Mouse (Mus musculus): ENCODE measurements at regions not wholly inside any gene's neighbourhood (a gene's known extent, or its start where the extent isn't known, plus 50 kb on each side); places are given as distances from the start of the nearest gene placed in this dataset.

DNA sequence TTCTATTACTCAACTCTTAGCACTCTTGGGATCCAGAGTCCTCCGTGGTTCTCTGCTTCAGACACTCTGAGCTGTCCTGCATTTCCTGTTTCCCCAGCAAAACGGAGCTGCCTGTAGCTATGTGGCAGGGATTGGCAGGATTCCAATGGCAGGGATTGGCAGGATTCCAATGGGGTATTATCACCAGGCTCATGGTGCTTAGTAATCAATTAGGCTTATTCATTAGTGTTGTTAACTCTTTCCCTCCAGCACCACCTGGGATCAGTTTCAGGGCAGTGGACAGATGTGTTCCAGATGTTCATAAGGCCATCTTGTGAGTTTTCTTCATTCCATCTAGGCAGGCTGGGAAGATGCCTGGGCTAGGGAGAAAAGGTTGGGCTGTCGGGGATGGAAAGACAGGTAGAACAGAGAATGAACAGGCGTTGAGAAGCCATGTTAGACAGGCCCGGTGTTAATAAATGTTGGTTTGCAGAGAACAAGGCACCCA is 163.5 kb downstream of the Emp1 start:
- DNase-seq: peak; percentile 13 to 29

DNA sequence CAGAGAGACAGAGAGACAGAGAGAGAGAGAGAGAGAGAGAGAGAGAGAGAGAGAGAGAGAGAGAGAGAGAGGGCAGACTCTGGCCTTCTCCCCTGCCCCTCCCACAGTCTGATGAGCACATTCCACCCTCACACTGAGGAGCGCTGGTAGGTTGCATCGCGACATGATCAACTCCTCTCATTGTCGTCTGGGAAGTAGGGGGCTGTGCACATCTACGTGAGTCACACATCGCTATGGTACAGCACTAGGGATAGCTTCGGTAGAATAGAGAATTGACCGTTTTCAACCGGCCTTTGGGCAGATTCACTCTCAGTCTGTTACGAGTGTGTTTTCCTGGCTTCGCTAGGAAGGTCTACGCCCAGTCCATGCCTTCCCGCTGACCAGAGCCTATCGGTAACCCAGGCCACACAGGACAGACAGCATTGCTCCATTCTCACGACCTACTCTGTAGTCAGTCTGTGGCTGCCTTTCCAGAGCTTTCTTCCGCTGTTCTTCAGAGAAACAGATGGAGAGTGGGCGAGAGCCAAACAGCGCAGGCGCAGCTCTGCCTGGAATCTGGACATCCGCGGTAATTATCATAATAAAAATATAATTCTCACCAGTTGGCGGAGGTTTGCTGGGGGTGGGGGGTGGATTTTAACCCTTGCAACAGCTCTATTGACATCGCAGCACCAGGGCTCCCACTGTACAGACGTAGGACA is 164.3 kb downstream of the Emp1 start:
- DNase-seq: no peak

DNA sequence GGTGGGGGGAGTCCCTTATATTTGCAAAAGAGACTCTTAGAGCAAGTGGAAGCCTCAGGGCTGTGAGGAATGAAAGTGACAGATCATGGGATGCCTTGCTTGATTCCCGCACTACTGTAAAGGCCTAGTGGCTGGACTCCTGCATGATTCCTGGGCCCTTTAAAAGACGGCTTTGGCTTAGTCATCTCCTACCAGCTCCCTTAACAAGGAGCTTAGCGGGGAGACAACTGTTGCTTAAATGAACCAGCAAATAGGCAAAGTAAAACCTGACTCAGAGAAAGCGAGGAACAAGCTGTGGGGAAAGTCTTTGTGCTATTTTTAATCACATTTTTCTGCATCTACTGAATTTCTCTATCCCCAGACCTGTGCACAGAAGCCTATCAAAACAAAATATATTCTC is 165.5 kb downstream of the Emp1 start:
- no peak for DNase-seq

DNA sequence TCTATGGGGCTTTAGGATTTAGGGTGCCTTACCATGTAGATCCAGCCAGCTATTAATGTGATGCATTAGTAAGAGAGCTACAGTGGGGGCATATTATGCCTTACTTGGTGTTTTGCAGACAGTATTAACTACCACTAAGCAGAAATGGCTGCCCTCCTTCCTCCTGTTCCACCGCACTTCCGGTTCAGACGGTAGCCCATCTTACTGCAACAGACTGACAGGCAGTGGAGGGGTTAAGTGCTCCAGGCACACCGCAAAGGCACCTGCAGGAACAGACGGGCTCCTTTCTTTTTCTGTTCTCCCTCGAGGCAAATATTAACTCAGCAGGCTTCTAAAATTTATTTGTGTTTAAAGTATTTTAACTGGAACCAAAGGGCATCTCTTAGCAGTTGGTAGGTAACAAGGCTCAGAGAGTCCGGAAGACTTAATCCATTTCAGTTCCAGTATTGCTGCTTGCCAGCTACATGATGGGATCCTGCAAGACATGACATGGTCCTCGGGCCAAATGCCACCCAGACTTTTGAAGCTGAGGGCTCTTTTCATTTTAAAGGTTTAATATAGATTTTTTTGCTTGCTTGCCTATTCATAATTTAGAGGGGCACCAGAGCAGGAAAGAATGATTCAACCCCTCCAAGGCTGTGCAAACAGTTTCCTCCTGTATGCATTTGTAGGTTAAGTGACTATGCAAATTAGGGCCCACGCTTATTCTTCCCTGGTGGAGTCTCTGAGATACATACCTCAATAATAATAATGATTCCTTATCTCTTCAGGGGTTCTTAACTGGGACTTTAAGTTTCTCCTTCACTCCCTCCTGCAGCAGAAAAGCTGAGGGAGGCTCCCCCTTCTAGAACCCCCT is 177.7 kb downstream of the Emp1 start:
- DNase-seq: peak; percentile 35 to 45

DNA sequence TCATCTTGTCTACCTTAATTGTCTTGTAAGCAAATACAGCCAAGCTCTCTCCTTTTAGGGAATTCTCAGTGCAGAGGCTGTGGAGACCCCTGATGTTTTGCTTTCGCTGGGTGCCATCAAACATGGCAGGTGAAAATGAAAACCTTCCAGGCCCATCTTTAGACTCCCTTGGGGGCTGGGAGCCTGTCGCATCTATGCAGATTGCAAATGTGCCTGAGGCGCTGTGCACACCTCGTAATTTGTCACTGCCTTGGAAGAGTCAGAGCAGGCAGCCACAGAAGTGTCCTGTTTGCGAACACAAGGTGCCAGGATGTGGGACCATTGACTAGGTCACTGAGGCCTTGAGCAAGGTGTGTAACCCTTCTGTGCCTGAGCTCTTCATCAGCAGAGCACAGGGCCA is 179.2 kb downstream of the Emp1 start:
- no peak for DNase-seq

DNA sequence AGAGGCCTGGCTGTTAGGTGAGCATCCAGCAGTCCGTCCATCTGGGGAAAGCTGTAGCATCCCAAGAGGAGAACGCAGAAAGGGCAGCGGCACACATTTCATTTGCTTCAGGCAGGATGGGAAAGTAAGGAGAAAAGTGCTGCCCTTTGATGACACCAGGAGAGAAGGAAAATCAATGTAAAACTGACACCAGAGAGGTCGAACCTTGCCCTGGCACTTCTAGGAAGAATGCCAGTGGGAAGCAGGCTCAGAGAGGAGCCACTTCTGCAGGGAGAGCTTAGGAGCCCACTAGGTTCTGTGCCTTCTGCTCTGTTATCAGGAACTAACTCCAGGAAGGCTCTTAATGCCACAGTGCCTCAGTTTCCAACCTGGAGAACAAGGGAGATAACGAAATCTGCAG is 180.0 kb downstream of the Emp1 start:
- DNase-seq: peak; percentile 50 to 60

DNA sequence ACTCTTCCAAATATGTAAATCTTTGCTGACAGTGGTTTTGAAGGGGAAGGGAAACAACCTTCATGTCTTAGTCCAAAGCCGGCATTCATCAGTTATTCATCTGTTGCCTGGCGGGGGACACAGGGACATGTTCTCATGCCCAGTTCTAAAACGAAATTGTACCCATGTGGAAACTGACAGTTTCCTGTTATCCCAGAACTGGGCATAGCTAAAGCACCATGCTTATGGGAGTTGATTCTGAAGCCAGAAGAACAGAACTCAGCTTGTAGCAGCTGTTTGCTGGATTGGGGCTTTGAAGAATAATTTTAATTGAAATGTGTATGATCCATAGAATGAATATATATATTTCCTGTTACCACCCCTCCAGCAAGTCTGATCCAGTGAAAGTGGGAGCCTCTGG is 181.0 kb downstream of the Emp1 start:
- no peak for DNase-seq

DNA sequence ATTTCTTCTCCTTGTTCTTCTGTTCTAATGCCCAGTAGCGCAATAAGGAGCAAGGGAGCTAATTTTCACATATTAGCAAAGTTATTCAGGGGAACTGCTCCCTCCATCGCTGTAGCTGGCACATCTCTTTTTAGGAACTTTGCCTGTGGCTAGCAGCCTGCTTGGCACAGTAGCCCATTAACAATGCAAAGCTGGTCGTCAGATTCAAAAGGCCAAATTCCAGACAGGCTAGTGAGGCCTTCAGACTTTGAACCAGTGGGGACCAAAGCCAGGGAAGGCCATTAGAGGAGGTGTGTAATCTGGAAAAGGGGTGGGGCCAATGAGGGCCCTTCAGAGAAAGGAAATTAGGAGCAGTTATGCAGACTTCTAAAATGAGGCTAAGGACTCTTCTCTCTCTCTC is 181.5 kb downstream of the Emp1 start:
- peak; percentile 72 to 84 for DNase-seq

DNA sequence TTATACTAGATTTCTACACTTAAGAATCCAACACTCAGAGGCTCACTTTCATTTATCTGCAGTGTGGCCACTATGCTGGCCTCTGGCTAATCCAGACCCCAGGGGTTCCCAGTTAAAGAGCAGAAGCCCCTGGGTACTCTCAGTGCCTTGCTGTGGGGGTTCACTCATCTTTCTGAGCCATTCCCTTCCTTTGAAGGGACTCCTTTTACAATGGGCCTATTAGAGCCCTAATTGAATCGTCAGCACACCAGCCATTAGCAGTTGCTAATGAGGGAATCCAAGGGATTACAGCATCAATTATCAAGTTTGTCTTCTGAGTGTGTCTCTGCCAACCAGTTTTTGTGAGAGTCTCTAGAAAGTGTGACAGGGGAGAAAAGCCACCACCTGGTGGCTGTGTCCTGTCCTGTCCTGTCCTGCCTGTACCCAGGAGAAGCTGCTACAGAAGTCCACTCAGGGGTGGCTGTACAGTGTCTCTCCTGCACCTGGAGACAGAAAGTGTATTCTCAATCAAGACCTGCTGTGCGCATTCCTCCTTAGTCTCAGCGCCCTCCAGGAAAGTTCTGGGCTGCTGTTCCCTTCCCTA is 188.1 kb downstream of the Emp1 start:
- no peak for DNase-seq

DNA sequence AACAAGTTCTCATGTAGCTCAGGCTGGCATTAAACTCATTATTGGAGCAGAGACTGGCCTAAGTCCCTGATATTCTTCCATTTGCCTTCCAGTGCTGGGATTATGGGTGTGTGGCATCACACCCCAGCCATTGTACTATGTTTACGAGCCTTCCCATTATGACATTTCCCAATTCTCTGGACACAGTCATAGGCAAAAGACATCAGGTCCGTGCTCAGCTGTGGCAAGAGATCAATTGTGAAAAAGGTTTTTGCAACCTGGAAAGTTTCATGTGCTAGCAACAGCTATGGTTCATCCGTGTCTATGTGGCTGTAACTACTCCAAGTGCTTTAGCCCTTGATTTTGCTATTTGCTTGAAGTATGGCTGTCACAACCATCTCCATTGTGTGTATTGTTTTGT is 190.1 kb downstream of the Emp1 start:
- DNase-seq: no peak

DNA sequence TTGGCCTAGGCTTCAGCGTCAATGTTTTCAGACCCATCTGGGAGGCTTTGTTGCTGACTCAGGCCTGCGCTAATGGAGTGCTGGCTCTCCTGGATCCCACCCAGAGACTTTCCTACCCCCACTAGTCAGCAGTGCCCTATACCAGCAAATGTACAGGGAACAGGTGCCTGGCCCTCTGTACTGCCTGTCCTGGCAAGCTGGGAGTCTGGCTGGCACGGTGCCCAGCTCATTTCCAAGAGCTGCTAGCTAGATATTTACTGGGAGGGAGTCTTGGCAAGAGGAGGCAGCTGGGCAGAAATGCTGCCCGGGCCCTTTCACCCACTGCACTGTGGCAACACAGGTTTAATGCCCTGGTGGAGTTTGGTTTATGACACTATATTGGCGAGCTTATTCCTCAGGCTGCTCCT is 197.2 kb downstream of the Emp1 start:
- DNase-seq: peak; percentile 98

DNA sequence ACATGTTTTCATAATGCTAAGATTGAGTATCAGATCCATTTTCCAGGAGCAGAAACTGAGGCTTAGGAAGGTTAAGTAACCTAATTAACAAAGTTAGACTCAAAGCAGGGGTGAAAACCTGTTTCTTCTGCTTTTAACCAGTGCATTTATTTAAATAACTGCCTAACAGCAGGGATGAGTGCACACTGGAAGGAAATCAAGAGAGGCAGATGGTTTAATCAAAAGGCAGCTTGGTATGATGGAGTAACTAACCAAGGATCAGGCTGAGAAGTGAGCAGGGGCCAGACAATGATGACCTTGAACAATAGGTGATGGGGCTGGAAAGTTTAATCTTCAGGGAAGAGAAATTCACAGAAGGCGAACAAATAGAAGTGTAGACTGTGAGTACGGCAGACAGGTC is 199.9 kb downstream of the Emp1 start:
- no peak for DNase-seq

DNA sequence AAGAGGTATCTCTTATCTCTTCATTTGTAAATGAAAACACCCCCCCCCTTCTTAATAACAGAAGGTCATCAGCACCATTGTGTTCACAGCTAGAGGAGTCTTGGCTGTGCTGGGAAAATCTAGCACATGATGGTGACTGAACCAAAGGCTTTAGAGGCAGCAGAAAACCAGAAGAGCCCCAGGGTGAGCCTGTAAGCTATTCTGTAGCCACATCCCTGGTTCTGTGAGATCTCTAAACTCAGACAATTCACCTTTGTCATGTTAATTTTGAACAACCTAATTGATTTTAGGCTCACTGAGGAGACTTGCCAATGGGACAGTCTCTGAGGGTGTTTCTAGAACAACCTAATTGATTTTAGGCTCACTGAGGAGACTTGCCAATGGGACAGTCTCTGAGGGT is 201.4 kb downstream of the Emp1 start:
- DNase-seq: no peak

DNA sequence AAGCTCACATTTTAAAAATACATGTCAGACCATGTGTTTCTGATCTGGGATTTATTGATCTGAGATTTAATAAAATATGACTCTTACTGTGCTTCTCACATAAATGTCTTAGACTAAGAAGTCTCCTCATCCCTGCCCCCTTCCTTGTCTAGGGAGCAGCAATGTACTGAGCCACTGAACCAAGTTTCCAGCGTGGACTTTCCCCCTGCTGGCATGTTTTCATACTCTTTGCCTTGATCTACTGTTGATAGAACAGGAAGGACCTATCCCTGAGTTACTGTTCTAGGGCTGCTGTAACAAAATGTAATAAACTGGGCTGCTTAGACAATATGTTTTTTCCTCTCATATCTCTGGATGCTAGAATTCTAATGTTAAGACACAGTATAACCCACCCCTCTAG is 206.7 kb downstream of the Emp1 start:
- peak; percentile 73 to 82 for DNase-seq

DNA sequence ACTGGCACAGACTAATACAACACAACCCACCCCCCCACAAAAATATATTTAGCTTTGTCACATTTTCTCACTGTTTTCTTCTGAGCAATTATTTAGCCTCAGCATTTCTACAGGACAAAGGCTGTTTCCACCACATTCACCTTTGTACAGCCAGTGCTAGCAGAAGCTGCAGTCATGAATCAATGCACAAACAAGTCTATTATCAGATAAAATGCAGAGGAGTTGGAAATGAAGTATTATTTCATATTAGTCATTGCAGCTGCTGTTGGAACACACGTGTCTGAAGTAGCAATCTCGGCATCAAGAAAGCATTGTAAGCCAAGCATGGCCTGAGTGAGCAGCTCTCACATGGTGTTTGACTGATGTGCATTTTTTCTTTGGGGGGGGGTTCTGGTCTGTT is 212.9 kb downstream of the Emp1 start:
- peak in 1 of 2 experiments; percentile 53 for DNase-seq

DNA sequence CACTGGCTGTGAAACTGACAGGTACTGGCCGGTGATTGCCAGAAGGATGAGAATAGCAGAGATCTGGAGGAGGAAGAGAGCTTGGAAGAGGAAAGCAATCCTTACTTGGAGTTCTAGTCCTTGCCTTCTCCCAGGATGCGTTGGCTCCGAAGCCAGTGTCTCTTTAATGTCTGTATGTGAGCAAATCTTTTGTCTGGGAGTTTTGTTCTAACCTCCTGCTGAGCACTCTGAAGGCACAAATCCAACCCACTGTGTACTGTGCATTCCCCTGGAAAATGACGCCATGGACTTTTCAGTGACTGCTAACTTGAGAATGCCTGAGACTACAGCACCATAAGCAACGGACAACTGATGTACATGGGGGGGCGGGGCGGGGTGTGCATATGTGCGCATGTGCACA is 216.4 kb downstream of the Emp1 start:
- DNase-seq: no peak

DNA sequence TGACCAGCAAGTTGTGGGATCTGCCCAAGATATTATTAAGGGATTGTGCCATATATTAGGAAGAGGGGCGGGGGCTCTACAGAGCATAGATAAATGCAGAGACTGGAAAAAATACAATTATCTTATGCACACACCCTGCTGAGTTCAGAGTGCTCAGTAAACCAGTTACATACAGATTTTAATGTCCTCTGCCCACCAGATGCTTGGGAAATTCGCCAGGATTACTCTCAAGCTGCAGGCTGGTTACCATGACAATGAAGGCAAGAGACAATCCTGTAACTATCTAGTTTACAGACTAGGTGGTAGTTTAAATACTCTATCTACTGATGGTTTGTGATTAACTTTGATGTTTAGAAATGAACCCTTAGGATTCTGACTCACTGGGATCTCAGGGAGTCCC is 220.2 kb downstream of the Emp1 start:
- no peak for DNase-seq

DNA sequence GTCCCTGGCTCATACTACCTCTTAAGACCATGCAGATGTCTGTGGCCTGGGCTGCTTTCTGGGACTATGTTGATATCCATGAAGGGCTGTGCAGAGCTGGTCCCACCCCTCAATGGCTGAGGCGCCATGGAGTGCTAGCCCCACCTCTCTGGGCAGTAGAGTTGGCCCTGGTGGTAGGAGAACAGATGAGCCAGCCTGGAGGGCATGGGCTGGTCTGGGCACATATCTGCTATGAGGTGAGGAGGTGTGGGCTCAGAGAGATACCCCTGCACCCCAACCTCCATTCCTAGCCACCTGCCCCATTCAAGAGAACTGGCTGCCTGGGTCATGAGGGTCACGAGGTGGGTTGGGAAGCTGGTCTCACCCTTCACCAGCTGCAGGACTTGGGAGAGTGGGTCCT is 222.4 kb downstream of the Emp1 start:
- no peak for DNase-seq

DNA sequence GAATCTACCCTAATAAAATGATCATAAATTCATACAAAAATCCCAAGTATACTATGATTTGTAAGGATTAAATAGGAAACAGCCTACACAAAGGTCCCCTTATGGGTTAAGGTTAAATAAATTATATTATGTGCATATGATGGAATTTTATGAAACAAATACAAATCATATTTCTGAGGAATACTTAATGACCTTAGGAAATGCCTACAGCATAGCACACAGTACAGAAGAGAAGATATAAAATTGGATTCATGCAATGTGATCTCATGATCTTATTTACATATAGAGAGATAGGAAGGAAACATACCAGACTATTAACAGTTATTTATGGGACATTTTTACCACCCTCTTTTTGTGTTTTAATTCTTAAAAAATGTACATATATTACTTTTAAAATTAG is 227.7 kb downstream of the Emp1 start:
- no peak for DNase-seq

DNA sequence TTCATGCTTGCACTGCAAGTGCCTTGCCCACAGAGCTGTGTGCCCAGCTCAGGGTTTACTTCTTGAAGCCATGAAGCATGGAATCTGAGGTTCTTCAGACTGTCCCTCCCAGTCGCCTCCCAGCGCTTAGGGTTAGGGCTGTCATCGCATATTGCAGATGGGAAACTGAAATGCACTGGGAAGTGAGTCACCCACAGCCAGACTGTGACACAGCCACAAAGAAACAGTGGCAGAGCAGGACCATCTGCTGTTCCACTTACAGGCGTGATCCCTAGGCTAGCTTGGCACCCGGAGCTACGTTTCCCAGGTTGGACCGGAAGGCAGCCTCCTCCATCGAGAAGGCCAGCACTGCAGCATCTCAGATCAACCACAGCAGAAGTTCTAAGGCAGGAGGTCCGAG is 228.7 kb downstream of the Emp1 start:
- DNase-seq: no peak

DNA sequence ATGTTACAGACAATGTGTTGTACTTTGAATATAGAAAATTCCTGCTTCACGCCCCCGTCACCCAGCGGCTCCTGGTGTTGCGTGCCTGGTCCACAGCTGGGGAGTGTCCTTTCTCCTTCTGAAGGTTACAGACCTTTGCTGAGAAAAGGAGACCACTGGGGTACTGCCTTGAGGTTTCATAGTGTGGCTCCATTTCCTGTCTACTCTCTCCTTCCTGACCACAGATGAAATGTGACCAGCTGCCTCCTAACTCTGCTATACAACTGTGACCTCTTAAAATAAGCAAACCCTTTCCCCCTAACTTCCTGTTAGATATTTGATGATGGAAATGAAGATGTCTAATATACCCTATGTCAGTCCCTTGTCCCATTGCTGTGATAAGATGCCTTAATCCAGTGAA is 234.0 kb downstream of the Emp1 start:
- no peak for DNase-seq

DNA sequence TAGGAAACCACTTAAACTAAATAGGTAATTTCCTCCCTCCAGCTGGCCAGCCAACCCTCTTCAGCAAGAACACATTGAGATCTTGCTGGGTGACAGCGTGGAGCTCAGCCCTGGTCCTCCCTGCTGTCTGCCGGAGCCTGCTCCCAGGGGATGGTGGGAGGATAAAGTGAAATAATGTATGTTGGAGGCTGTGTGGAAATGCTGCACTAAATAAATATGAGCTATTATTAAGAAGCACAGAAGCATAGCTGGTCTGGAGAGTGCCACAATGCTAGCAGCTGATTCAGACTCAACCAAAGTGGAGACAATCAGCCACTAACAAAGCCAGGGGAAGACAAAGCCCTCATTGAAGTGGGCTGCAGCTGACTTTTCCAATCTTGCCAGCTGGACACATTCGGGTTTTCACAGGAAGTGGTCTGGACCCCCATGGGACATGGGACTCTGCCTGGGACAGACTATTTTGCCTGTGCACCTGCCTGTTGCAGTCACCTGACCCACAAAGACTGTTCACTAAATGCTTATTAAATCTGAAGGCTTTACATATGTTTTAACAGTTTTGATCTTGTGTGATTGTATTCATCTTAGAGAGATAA is 248.3 kb downstream of the Emp1 start:
- no peak for DNase-seq

DNA sequence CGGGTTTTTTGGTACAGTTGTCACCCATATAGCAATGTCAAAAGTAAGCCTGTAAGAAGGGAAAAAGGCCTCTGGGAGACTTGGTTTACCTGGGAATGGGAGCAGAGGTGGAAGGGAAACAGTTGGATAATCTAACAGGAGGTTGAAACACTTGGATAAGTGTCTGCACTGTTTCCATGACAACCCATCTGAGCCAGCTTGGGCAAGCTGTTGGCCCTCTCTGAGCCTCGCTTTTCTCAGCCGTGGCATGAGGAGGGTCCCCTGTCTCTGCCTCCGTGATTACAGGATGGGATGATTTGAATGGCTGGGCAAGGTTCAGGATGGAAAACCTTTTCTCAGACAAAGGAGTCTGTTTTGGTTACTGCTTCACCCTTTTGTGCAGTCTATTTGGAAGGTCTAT is 265.6 kb downstream of the Emp1 start:
- no peak for DNase-seq

DNA sequence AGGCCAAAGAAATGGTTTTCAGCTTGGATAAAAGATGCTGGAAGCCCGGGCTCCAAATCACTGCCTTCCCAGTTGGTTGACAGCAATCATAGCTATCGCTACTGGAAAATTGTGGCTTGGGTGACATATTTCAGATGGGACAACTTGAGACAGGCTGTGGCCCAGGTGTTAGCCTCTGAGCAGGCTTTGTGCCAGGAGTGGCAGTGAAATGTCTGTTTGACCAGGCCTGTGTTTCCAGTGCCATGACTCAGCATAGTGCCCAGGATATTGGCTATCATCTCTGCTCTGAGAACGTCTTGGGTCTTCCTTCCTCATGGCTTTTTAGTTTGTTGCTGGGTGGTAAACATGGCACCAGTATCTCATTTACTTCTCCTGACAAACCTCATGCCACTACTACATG is 266.9 kb downstream of the Emp1 start:
- peak in 1 of 2 experiments; percentile 19 for DNase-seq

All from kidney, postnatal 36 days (tissue).